Mouse (Mus musculus) heart, embryonic 12.5 days (tissue): Measurements from ENCODE around the gene Atg10. TPM values are rescaled to one million over a fixed set of nuclear protein-coding genes. Genes with fewer than 3 reads are reported as not detected.

Experiments
- ATAC-seq: fragments of 200-750 bp; cut with Nextera tagmentation; 2 replicates; pipeline ENCODE4 v1.8.0; 2017; ENCODE audit warnings: moderate TSS enrichment, moderate library complexity; ENCODE audit not compliant: insufficient number of reproducible peaks, low FRiP score
- H3K27ac ChIP-seq: fragments of 300-500 bp; sonication (generic); 2 replicates; pipeline ENCODE4 v1.5.1; 2016; ENCODE audit warnings: mild to moderate bottlenecking, moderate library complexity; ENCODE audit not compliant: poor library complexity, severe bottlenecking
- H3K27me3 ChIP-seq: fragments of 300-500 bp; sonication (generic); replicated peaks from 2 replicates; pipeline ENCODE4 v1.6.1; 2016; ENCODE audit warnings: mild to moderate bottlenecking, moderate library complexity
- H3K36me3 ChIP-seq: fragments of 300-500 bp; sonication (generic); 2 replicates; pipeline ENCODE4 v1.6.1; 2016; ENCODE audit warnings: mild to moderate bottlenecking, moderate library complexity
- H3K4me1 ChIP-seq: fragments of 300-500 bp; sonication (generic); replicated peaks from 2 replicates; pipeline ENCODE4 v1.6.1; 2016; ENCODE audit warnings: mild to moderate bottlenecking
- H3K4me2 ChIP-seq: fragments of 300-500 bp; sonication (generic); 2 replicates; pipeline ENCODE4 v1.6.1; 2016; ENCODE audit warnings: mild to moderate bottlenecking, moderate library complexity
- H3K4me3 ChIP-seq: fragments of 300-500 bp; sonication (generic); 2 replicates; pipeline ENCODE4 v1.5.1; 2016; ENCODE audit warnings: mild to moderate bottlenecking
- H3K9ac ChIP-seq: fragments of 300-500 bp; sonication (generic); 2 replicates; pipeline ENCODE4 v1.6.1; 2016; ENCODE audit warnings: mild to moderate bottlenecking, moderate library complexity
- H3K9me3 ChIP-seq: fragments of 300-500 bp; sonication (generic); replicated peaks from 2 replicates; pipeline ENCODE4 v1.6.1; 2016; ENCODE audit warnings: mild to moderate bottlenecking, moderate library complexity
- WGBS: fragments of 180-500 bp; shearing (Covaris S2); methylation state at CpG from one replicate; pipeline ENCODE4 v1.1.7; 2016; 5-methylcytosine and 5-hydroxymethylcytosine counted together
- polyA plus RNA-seq: library from polyadenylated mRNA; unstranded; fragments of >200 nt; fragmentation: Nextera tagmentation; extraction: Ambion mirVana; gene quantifications from 2 replicates; pipeline ENCODE4 v1.2.1, GENCODE M21; 2016

The Atg10 gene
- polyA plus RNA-seq, 1 experiment from 2014 or later = 25.5 TPM

- Histone ChIP-seq H3K27ac (no peak overlapping the region), H3K4me1 (0 out of 2 replicates have a peak, but pooled peaks cover 3% of the 10 kb centered on the region), H3K9ac (no peak overlapping the region), H3K9me3 (no peaks in the 10 kb centered on the region), H3K4me2 (no peak overlapping the region), H3K4me3 (no peak overlapping the region), H3K27me3 (no peaks in the 10 kb centered on the region), H3K36me3 (no peaks in the 10 kb centered on the region)
- WGBS = 53% methylated on average over 7 of the region's 7 CpGs
- no peak for ATAC-seq
These were observed 310.0 kb downstream of the Atg10 start for GRCm38 (mm10) chr13:90913675-90914192.

GRCm38 (mm10) chr13:90912760-90913674 lies 310.8 kb downstream of the Atg10 start:
- Histone ChIP-seq H3K9ac (no peak overlapping the region), H3K9me3 (no peaks in the 10 kb centered on the region), H3K36me3 (no peaks in the 10 kb centered on the region), H3K4me1 (0 out of 2 replicates have a peak, but pooled peaks cover 3% of the 10 kb centered on the region), H3K4me3 (no peak overlapping the region), H3K27me3 (no peaks in the 10 kb centered on the region), H3K4me2 (no peak overlapping the region), H3K27ac (no peak overlapping the region)
- ATAC-seq = no peak
- 83% methylated on average over 17 of the region's 17 CpGs for WGBS

- Histone ChIP-seq H3K9ac (no peak overlapping the region), H3K9me3 (no peaks in the 10 kb centered on the region; the same call in 1 of the 2 replicates), H3K36me3 (no peaks in the 10 kb centered on the region), H3K4me1 (0 out of 2 replicates have a peak, but pooled peaks cover 3% of the 10 kb centered on the region), H3K4me3 (no peak overlapping the region), H3K27me3 (no peaks in the 10 kb centered on the region), H3K27ac (no peak overlapping the region), H3K4me2 (no peak overlapping the region)
- WGBS = 85% methylated on average over 12 of the region's 12 CpGs
- no peak for ATAC-seq
These were observed 316.4 kb downstream of the Atg10 start for GRCm38 (mm10) chr13:90907376-90907775.

- no peak within 1 kb of the TSS for H3K9ac ChIP-seq
- H3K4me1 ChIP-seq = no peaks in the 10 kb centered on the region
- no peak within 1 kb of the TSS for H3K4me3 ChIP-seq
- no peak within 1 kb of the TSS for H3K27ac ChIP-seq
- no peaks in the 10 kb centered on the region; the same call in 1 of the 2 replicates for H3K9me3 ChIP-seq
- no peak within 1 kb of the TSS for H3K4me2 ChIP-seq
- ATAC-seq = no peak
- WGBS = 88% methylated on average over 5 of the region's 5 CpGs
- H3K27me3 ChIP-seq = no peaks in the 10 kb centered on the region
- H3K36me3 ChIP-seq = no peaks in the 10 kb centered on the region
These were observed 318.6 kb downstream of the Atg10 start, which contains the start of gene Atp6ap1l for GRCm38 (mm10) chr13:90905176-90905575. Gene Atp6ap1l, minus strand, starts transcription at chr13:90905355.

GRCm38 (mm10) chr13:90896821-90897220 lies 326.9 kb downstream of the Atg10 start:
- 88% methylated on average over 12 of the region's 12 CpGs for WGBS
- Histone ChIP-seq H3K9me3 (peaks cover 3% of the 10 kb centered on the region; the same call in 1 of the 2 replicates), H3K27me3 (no peaks in the 10 kb centered on the region), H3K27ac (no peak overlapping the region), H3K4me3 (no peak overlapping the region), H3K9ac (no peak overlapping the region), H3K4me1 (no peaks in the 10 kb centered on the region), H3K36me3 (no peaks in the 10 kb centered on the region; the same call in 1 of the 2 replicates), H3K4me2 (no peak overlapping the region)
- no peak for ATAC-seq

GRCm38 (mm10) chr13:90896098-90896497 lies 327.7 kb downstream of the Atg10 start:
- no peak for ATAC-seq
- Histone ChIP-seq H3K4me3 (no peak overlapping the region), H3K4me1 (no peaks in the 10 kb centered on the region), H3K4me2 (no peak overlapping the region), H3K9me3 (peaks cover 3% of the 10 kb centered on the region; the same call in 1 of the 2 replicates), H3K9ac (no peak overlapping the region), H3K27me3 (no peaks in the 10 kb centered on the region), H3K36me3 (no peaks in the 10 kb centered on the region; the same call in 1 of the 2 replicates), H3K27ac (no peak overlapping the region)
- 30% methylated on average over 2 of the region's 2 CpGs for WGBS

- no peak for ATAC-seq
- 86% methylated on average over 4 of the region's 4 CpGs for WGBS
- peaks cover 3% of the 10 kb centered on the region; the same call in 1 of the 2 replicates for H3K9me3 ChIP-seq
- H3K27ac ChIP-seq = no peak overlapping the region
- H3K4me3 ChIP-seq = no peak overlapping the region
- H3K4me1 ChIP-seq = no peaks in the 10 kb centered on the region
- H3K9ac ChIP-seq = no peak overlapping the region
- no peaks in the 10 kb centered on the region for H3K27me3 ChIP-seq
- no peaks in the 10 kb centered on the region; the same call in 1 of the 2 replicates for H3K36me3 ChIP-seq
- no peak overlapping the region for H3K4me2 ChIP-seq
These were observed 328.9 kb downstream of the Atg10 start for GRCm38 (mm10) chr13:90894819-90895218.

GRCm38 (mm10) chr13:90890111-90890510 lies 333.7 kb downstream of the Atg10 start:
- no peaks in the 10 kb centered on the region for H3K36me3 ChIP-seq
- H3K4me3 ChIP-seq = no peak overlapping the region
- H3K4me2 ChIP-seq = no peak overlapping the region
- peaks cover 11% of the 10 kb centered on the region for H3K4me1 ChIP-seq
- ATAC-seq = no peak
- H3K9me3 ChIP-seq = no peaks in the 10 kb centered on the region
- WGBS = 82% methylated on average over 5 of the region's 5 CpGs
- H3K27ac ChIP-seq = no peak overlapping the region
- H3K27me3 ChIP-seq = no peaks in the 10 kb centered on the region
- no peak overlapping the region for H3K9ac ChIP-seq

- Histone ChIP-seq H3K4me1 (peaks cover 12% of the 10 kb centered on the region), H3K27ac (peak overlapping the region; percentile 87), H3K36me3 (no peaks in the 10 kb centered on the region), H3K9me3 (0 out of 2 replicates have a peak, but pooled peaks cover 2% of the 10 kb centered on the region), H3K4me2 (peak overlapping the region; percentile 61), H3K27me3 (no peaks in the 10 kb centered on the region), H3K9ac (0 out of 2 replicates have a peak overlapping the region, but pooled peaks have one; percentile 9), H3K4me3 (peak overlapping the region; percentile 37)
- WGBS = under 1% methylated on average over 18 of the region's 18 CpGs
- ATAC-seq = peak; percentile 9; the same call in 1 of the 2 replicates
These were observed 337.2 kb downstream of the Atg10 start for GRCm38 (mm10) chr13:90886568-90886983.

GRCm38 (mm10) chr13:90885856-90886532 lies 337.8 kb downstream of the Atg10 start:
- peak overlapping the region; percentile 87 for H3K27ac ChIP-seq
- whole genome bisulfite sequencing = 10% methylated on average over 13 of the region's 13 CpGs

More at GRCm38 (mm10) chr13:90885856-90886532, 337.8 kb downstream of the Atg10 start:
- peak; percentile 76 for ATAC-seq
- peak overlapping the region; percentile 37 for H3K4me3 ChIP-seq
- H3K9ac ChIP-seq = 0 out of 2 replicates have a peak overlapping the region, but pooled peaks have one; percentile 9
- 0 out of 2 replicates have a peak, but pooled peaks cover 2% of the 10 kb centered on the region for H3K9me3 ChIP-seq
- no peaks in the 10 kb centered on the region for H3K36me3 ChIP-seq
- no peaks in the 10 kb centered on the region for H3K27me3 ChIP-seq
- peaks cover 12% of the 10 kb centered on the region for H3K4me1 ChIP-seq
- peak overlapping the region; percentile 61 for H3K4me2 ChIP-seq
